Mouse (Mus musculus) limb, embryonic 14.5 days (tissue): ENCODE data around the gene Cacna1f. TPM values are rescaled to one million over a fixed set of nuclear protein-coding genes. Genes with fewer than 3 reads are reported as not detected.

ENCODE experiments used
- ATAC-seq: fragments of 200-750 bp; cut with Nextera tagmentation; 2 replicates; pipeline ENCODE4 v1.8.0; 2017; ENCODE audit warnings: low read depth, moderate number of reproducible peaks, moderate TSS enrichment; ENCODE audit not compliant: low FRiP score
- DNase-seq: peaks from one replicate; pipeline ENCODE4 v3.0.0-alpha.2; 2015; ENCODE audit warnings: low spot score
- H3K27ac ChIP-seq: fragments of 300-500 bp; sonication (generic); replicated peaks from 2 replicates; pipeline ENCODE4 v1.5.1; 2014; ENCODE audit warnings: low read depth, mild to moderate bottlenecking, low read length, moderate library complexity, mixed read lengths
- H3K27me3 ChIP-seq: fragments of 300-500 bp; sonication (generic); 2 replicates; pipeline ENCODE4 v1.6.1; 2014; ENCODE audit warnings: low read length, mixed read lengths; ENCODE audit not compliant: control insufficient read depth, insufficient read depth
- H3K36me3 ChIP-seq: fragments of 300-500 bp; sonication (generic); 2 replicates; pipeline ENCODE4 v1.6.1; 2014; ENCODE audit warnings: mild to moderate bottlenecking, low read length, moderate library complexity, mixed read lengths; ENCODE audit not compliant: control insufficient read depth, insufficient read depth
- H3K4me1 ChIP-seq: fragments of 300-500 bp; sonication (generic); 2 replicates; pipeline ENCODE4 v1.6.1; 2014; ENCODE audit warnings: antibody characterized with exemption, low read length, mixed read lengths; ENCODE audit not compliant: control insufficient read depth, insufficient read depth
- H3K4me2 ChIP-seq: fragments of 300-500 bp; sonication (generic); replicated peaks from 2 replicates; pipeline ENCODE4 v1.6.1; 2014; ENCODE audit warnings: low read depth, mild to moderate bottlenecking, low read length, moderate library complexity; ENCODE audit not compliant: severe bottlenecking
- H3K4me3 ChIP-seq: fragments of 300-500 bp; sonication (generic); replicated peaks from 2 replicates; pipeline ENCODE4 v1.5.1; 2014; ENCODE audit warnings: low read length
- H3K9ac ChIP-seq: fragments of 300-500 bp; sonication (generic); 2 replicates; pipeline ENCODE4 v1.6.1; 2014; ENCODE audit warnings: mild to moderate bottlenecking, low read depth, low read length, moderate library complexity; ENCODE audit not compliant: severe bottlenecking
- H3K9me3 ChIP-seq: fragments of 300-500 bp; sonication (generic); 2 replicates; pipeline ENCODE4 v1.6.1; 2016; ENCODE audit warnings: low read length; ENCODE audit not compliant: control insufficient read depth
- POLR2A ChIP-seq: fragments of 200-500 bp; IDR thresholded peaks from 2 replicates; pipeline ENCODE4 v1.8.0; 2012; ENCODE audit warnings: inconsistent platforms, mild to moderate bottlenecking, moderate library complexity, borderline replicate concordance; ENCODE audit not compliant: insufficient read depth, insufficient read length; ENCODE audit errors: extremely low read depth
- WGBS: fragments of 180-500 bp; shearing (Covaris S2); extraction: QIAGEN DNeasy Blood & Tissue Kit; methylation state at CpG from one replicate; pipeline ENCODE4 v1.1.7; 2014; 5-methylcytosine and 5-hydroxymethylcytosine counted together
- polyA plus RNA-seq, 2 experiments: library from polyadenylated mRNA; depleted of rRNA in 1 of 2; stranded (reverse) in 1 of 2; unstranded in 1 of 2; fragments of >200 nt; fragmentation: Nextera tagmentation in 1 of 2; extraction: Ambion mirVana in 1 of 2; gene quantifications; 2 replicates each; pipeline versions ENCODE4 v1.2.1 to v1.2.3; 2012 to 2014

The Cacna1f gene
- polyA plus RNA-seq, 2 experiments, result 0.04 TPM

GRCm38 (mm10) chrX:7574885-7575231 is 32.0 kb upstream of the Cacna1f start:
- 19% methylated on average over 5 of the region's 6 CpGs for WGBS
- no peaks in the 10 kb centered on the region for H3K36me3 ChIP-seq
- no peak for TF ChIP-seq POLR2A
- H3K27me3 ChIP-seq, result no peaks in the 10 kb centered on the region
- ATAC-seq (no peak), DNase-seq (no peak)
- H3K9ac ChIP-seq, result 0 out of 2 replicates have a peak overlapping the region, but pooled peaks have one; percentile 7
- 0 out of 2 replicates have a peak, but pooled peaks cover 2% of the 10 kb centered on the region for H3K4me1 ChIP-seq
- peak overlapping the region; percentile 46 for H3K4me2 ChIP-seq
- H3K9me3 ChIP-seq, result no peaks in the 10 kb centered on the region
- H3K27ac ChIP-seq, result 0 out of 2 replicates have a peak overlapping the region, but pooled peaks have one; percentile 19
- H3K4me3 ChIP-seq, result peak overlapping the region; percentile 59

- ATAC-seq (no peak), DNase-seq (no peak)
- Histone ChIP-seq H3K4me3 (no peak overlapping the region), H3K27ac (no peak overlapping the region), H3K4me2 (no peak overlapping the region), H3K27me3 (no peaks in the 10 kb centered on the region), H3K4me1 (no peaks in the 10 kb centered on the region), H3K36me3 (no peaks in the 10 kb centered on the region), H3K9ac (no peak overlapping the region), H3K9me3 (no peaks in the 10 kb centered on the region)
- no peak for TF ChIP-seq POLR2A
- 81% methylated on average over 2 of the region's 2 CpGs for WGBS
Measured at GRCm38 (mm10) chrX:7581151-7581550, 25.7 kb upstream of the Cacna1f start.

GRCm38 (mm10) chrX:7583881-7584280 is 23.0 kb upstream of the Cacna1f start:
- H3K9ac ChIP-seq, result no peak overlapping the region

GRCm38 (mm10) chrX:7586356-7586755 is 20.5 kb upstream of the Cacna1f start:
- H3K27me3 ChIP-seq, result no peaks in the 10 kb centered on the region
- H3K4me2 ChIP-seq, result no peak overlapping the region
- ATAC-seq, result no peak
- 72% methylated on average over 3 of the region's 5 CpGs for WGBS
- H3K4me1 ChIP-seq, result no peaks in the 10 kb centered on the region
- H3K27ac ChIP-seq, result no peak overlapping the region
- no peak overlapping the region for H3K4me3 ChIP-seq
- no peaks in the 10 kb centered on the region for H3K36me3 ChIP-seq
- H3K9me3 ChIP-seq, result no peaks in the 10 kb centered on the region
- TF ChIP-seq POLR2A, result no peak
- no peak overlapping the region for H3K9ac ChIP-seq
- DNase-seq, result no peak

More at GRCm38 (mm10) chrX:7583881-7584280, 23.0 kb upstream of the Cacna1f start:
- DNase-seq, result no peak
- no peaks in the 10 kb centered on the region for H3K9me3 ChIP-seq
- H3K4me1 ChIP-seq, result no peaks in the 10 kb centered on the region
- no peak overlapping the region for H3K4me3 ChIP-seq
- H3K27ac ChIP-seq, result no peak overlapping the region
- H3K36me3 ChIP-seq, result no peaks in the 10 kb centered on the region
- no peak overlapping the region for H3K4me2 ChIP-seq
- H3K27me3 ChIP-seq, result no peaks in the 10 kb centered on the region
- no peak for ATAC-seq
- 98% methylated on average over 11 of the region's 11 CpGs for WGBS
- no peak for TF ChIP-seq POLR2A

GRCm38 (mm10) chrX:7595371-7595770 is 11.5 kb upstream of the Cacna1f start:
- no peak for DNase-seq
- peaks cover 5% of the 10 kb centered on the region; the same call in 1 of the 2 replicates for H3K36me3 ChIP-seq
- 84% methylated on average over 9 of the region's 9 CpGs for WGBS

GRCm38 (mm10) chrX:7604004-7604403 is 2.9 kb upstream of the Cacna1f start:
- H3K27ac ChIP-seq, result no peak overlapping the region
- no peak for ATAC-seq
- peak overlapping the region; percentile 53; the same call in 1 of the 2 replicates for H3K4me2 ChIP-seq
- H3K4me1 ChIP-seq, result no peaks in the 10 kb centered on the region
- H3K9ac ChIP-seq, result no peak overlapping the region
- no peak overlapping the region for H3K4me3 ChIP-seq
- no peaks in the 10 kb centered on the region for H3K27me3 ChIP-seq
- WGBS, result 87% methylated on average over 7 of the region's 7 CpGs
- DNase-seq, result no peak
- peaks cover 5% of the 10 kb centered on the region; the same call in 1 of the 2 replicates for H3K36me3 ChIP-seq
- no peak for TF ChIP-seq POLR2A
- no peaks in the 10 kb centered on the region for H3K9me3 ChIP-seq

More at GRCm38 (mm10) chrX:7595371-7595770, 11.5 kb upstream of the Cacna1f start:
- Histone ChIP-seq H3K9ac (no peak overlapping the region), H3K4me1 (no peaks in the 10 kb centered on the region), H3K4me2 (no peak overlapping the region), H3K27me3 (no peaks in the 10 kb centered on the region), H3K9me3 (no peaks in the 10 kb centered on the region), H3K4me3 (no peak overlapping the region), H3K27ac (no peak overlapping the region)
- no peak for TF ChIP-seq POLR2A
- ATAC-seq, result no peak
